Mouse (Mus musculus) liver, embryonic 14.5 days (tissue): ENCODE results near the gene Celsr1. TPM values are rescaled to one million over a fixed set of nuclear protein-coding genes. Genes with fewer than 3 reads are reported as not detected.

Experiments
- ATAC-seq: fragments of 200-750 bp; cut with Nextera tagmentation; 2 replicates; pipeline ENCODE4 v1.8.0; 2017; ENCODE audit warnings: moderate number of reproducible peaks, mild to moderate bottlenecking, moderate library complexity; ENCODE audit not compliant: insufficient read depth
- DNase-seq, 3 experiments: peaks; one replicate each; pipeline ENCODE4 v3.0.0-alpha.2; 2012 to 2013; ENCODE audit warnings: low read depth in 3 of 3, low spot score in 3 of 3
- H3K27ac ChIP-seq: fragments of 300-500 bp; sonication (generic); 2 replicates; pipeline ENCODE4 v1.5.1; 2014; ENCODE audit warnings: moderate library complexity, mild to moderate bottlenecking, control low read depth, inconsistent platforms
- H3K27me3 ChIP-seq: fragments of 300-500 bp; sonication (generic); 2 replicates; pipeline ENCODE4 v1.6.1; 2014; ENCODE audit warnings: mild to moderate bottlenecking, low read length, moderate library complexity; ENCODE audit not compliant: control insufficient read depth, insufficient read depth
- H3K36me3 ChIP-seq: fragments of 300-500 bp; sonication (generic); replicated peaks from 2 replicates; pipeline ENCODE4 v1.6.1; 2014; ENCODE audit warnings: low read depth; ENCODE audit not compliant: control insufficient read depth, insufficient read depth
- H3K4me1 ChIP-seq, 2 experiments: fragments of 200-500 bp in 1 of 2; fragments of 300-500 bp in 1 of 2; sonication (generic) in 1 of 2; replicated peaks; 2 replicates each; pipeline ENCODE4 v1.6.1; 2012 to 2014; ENCODE audit warnings: antibody characterized with exemption in 1 of 2, inconsistent platforms in 1 of 2, low read length in 1 of 2; ENCODE audit not compliant: control insufficient read depth in 2 of 2, insufficient read depth in 2 of 2
- H3K4me2 ChIP-seq: fragments of 300-500 bp; sonication (generic); 2 replicates; pipeline ENCODE4 v1.6.1; 2014; ENCODE audit warnings: low read depth, mild to moderate bottlenecking, control low read depth, moderate library complexity
- H3K4me3 ChIP-seq, 2 experiments: fragments of 200-500 bp in 1 of 2; fragments of 300-500 bp in 1 of 2; sonication (generic) in 1 of 2; 2 replicates each; pipeline ENCODE4 v1.5.1; 2012 to 2014; ENCODE audit warnings: low read depth in 2 of 2, low read length in 2 of 2, mild to moderate bottlenecking in 2 of 2, control low read depth in 1 of 2, inconsistent platforms in 1 of 2, moderate library complexity in 1 of 2; ENCODE audit not compliant: insufficient read depth in 1 of 2
- H3K9ac ChIP-seq: fragments of 300-500 bp; sonication (generic); replicated peaks from 2 replicates; pipeline ENCODE4 v1.6.1; 2014; ENCODE audit warnings: mild to moderate bottlenecking, control low read depth, moderate library complexity
- H3K9me3 ChIP-seq: fragments of 300-500 bp; sonication (generic); 2 replicates; pipeline ENCODE4 v1.6.1; 2016; ENCODE audit warnings: low read length, mixed read lengths; ENCODE audit not compliant: control insufficient read depth
- CTCF ChIP-seq: IDR thresholded peaks from 2 replicates; pipeline ENCODE4 v1.5.1; 2016; ENCODE audit warnings: antibody characterized with exemption, low read depth, control low read depth
- EP300 ChIP-seq: IDR thresholded peaks from 2 replicates; pipeline ENCODE4 v1.6.1; 2016; ENCODE audit warnings: antibody characterized with exemption, low read depth
- WGBS: fragments of 180-500 bp; shearing (Covaris S2); extraction: QIAGEN DNeasy Blood & Tissue Kit; methylation state at CpG from one replicate; pipeline ENCODE4 v1.1.7; 2014; ENCODE audit not compliant: insufficient replicate concordance; 5-methylcytosine and 5-hydroxymethylcytosine counted together
- polyA plus RNA-seq, 2 experiments: library from polyadenylated mRNA; depleted of rRNA in 1 of 2; stranded (reverse) in 1 of 2; unstranded in 1 of 2; fragments of >200 nt; fragmentation: Nextera tagmentation in 1 of 2; extraction: Ambion mirVana in 1 of 2; gene quantifications; 2 replicates each; pipeline versions ENCODE4 v1.2.1 to v1.2.3; 2012 to 2014

Gene Celsr1
- polyA plus RNA-seq, 2 experiments, result 0.06 to 0.12 TPM

- no peak overlapping the region for H3K27ac ChIP-seq
- H3K4me1 ChIP-seq, result no peaks in the 10 kb centered on the region
- no peak overlapping the region for H3K9ac ChIP-seq
- DNase-seq (no peak), ATAC-seq (no peak)
- H3K4me2 ChIP-seq, result no peak overlapping the region
- TF ChIP-seq EP300, result no peak
- no peak for TF ChIP-seq CTCF
- no peaks in the 10 kb centered on the region for H3K27me3 ChIP-seq
- no peaks in the 10 kb centered on the region for H3K9me3 ChIP-seq
- no peak overlapping the region for H3K4me3 ChIP-seq
- WGBS, result 57% methylated on average over 5 of the region's 5 CpGs
- no peaks in the 10 kb centered on the region for H3K36me3 ChIP-seq
These were observed 42.0 kb downstream of the Celsr1 start for GRCm38 (mm10) chr15:85991453-85992124.

DNA sequence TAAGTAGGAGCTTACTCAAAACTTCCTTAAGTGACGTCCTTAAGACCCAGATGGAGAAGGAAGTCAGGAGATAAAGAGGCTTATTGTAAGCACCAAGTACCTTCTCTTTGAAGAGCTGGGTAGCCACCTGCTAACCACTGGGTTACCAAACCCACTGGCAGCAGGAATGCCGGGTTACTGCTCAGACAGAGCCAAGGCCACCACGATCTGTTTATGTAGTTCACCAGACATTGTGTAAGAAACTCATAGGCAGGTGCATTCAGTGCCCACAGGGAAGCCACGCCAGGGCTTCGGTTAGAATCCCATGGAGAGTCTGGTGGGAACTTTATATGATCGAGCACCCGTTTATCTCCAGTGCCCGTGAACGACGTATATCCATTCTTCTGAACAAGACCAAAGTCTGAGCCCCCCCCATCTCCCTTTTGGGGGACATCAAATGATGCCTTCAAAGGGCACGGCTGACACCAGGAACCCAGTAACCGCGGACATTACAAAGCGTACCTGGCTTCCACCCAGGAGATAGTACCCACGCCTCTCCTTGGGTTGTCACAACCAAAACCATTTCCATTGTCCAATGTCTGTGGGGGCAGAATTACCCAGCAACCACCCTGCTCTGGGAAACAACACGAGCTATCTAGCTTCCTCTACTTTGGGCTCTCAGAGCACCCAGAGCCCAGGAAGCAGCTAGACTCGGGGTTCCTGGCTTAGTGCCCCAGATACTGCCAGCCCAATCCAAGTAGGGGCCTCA is 42.7 kb downstream of the Celsr1 start:
- Histone ChIP-seq H3K9ac (no peak overlapping the region), H3K36me3 (no peaks in the 10 kb centered on the region), H3K27ac (no peak overlapping the region), H3K9me3 (no peaks in the 10 kb centered on the region), H3K4me3 (no peak overlapping the region), H3K27me3 (no peaks in the 10 kb centered on the region), H3K4me2 (no peak overlapping the region), H3K4me1 (no peaks in the 10 kb centered on the region)
- TF ChIP-seq CTCF, result no peak
- WGBS, result 68% methylated on average over 17 of the region's 17 CpGs
- no peak for ATAC-seq
- no peak for DNase-seq

- TF ChIP-seq EP300, result no peak
- no peak for TF ChIP-seq CTCF
- no peaks in the 10 kb centered on the region for H3K4me1 ChIP-seq
- H3K27ac ChIP-seq, result no peak overlapping the region
- H3K4me2 ChIP-seq, result no peak overlapping the region
- DNase-seq (no peak), ATAC-seq (no peak)
- no peak overlapping the region for H3K4me3 ChIP-seq
- H3K27me3 ChIP-seq, result no peaks in the 10 kb centered on the region
- H3K9me3 ChIP-seq, result no peaks in the 10 kb centered on the region
- no peak overlapping the region for H3K9ac ChIP-seq
- H3K36me3 ChIP-seq, result no peaks in the 10 kb centered on the region
- WGBS, result 41% methylated on average over 5 of the region's 5 CpGs
These were observed 45.7 kb downstream of the Celsr1 start for GRCm38 (mm10) chr15:85987896-85988295.

DNA sequence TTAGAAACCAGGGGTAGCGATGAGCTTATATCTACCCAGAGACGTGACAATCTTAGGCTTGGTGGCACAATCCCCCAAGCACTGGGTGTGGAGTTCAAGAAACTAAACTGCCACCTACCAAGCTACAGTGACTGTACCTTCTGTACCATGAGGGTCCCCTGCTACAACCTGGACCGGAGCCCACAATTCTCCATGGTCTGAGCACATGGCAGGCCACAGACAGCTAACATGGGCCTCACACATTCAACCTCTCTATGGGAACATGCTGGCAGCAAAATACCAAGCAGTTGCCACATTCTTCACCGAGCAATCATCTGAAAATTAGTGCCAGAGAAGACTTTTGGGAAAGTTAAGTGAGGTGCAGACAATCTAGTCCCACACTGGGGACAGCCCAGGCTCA is 47.4 kb downstream of the Celsr1 start:
- no peak for DNase-seq
- no peak for ATAC-seq
- Histone ChIP-seq H3K36me3 (no peaks in the 10 kb centered on the region), H3K27ac (no peak overlapping the region), H3K4me2 (no peak overlapping the region), H3K4me1 (peaks cover 0 to 7% of the 10 kb centered on the region in 2 experiments; a peak in 1 of 4 replicates), H3K27me3 (no peaks in the 10 kb centered on the region), H3K4me3 (no peak overlapping the region), H3K9ac (no peak overlapping the region), H3K9me3 (no peaks in the 10 kb centered on the region)
- 64% methylated on average over 4 of the region's 4 CpGs for WGBS
- TF ChIP-seq CTCF, result no peak
- TF ChIP-seq EP300, result no peak

GRCm38 (mm10) chr15:85985601-85986000 is 48.0 kb downstream of the Celsr1 start:
- Histone ChIP-seq H3K9ac (no peak overlapping the region), H3K27ac (no peak overlapping the region), H3K4me3 (no peak overlapping the region), H3K27me3 (no peaks in the 10 kb centered on the region), H3K4me1 (peaks cover 0 to 7% of the 10 kb centered on the region in 2 experiments; a peak in 1 of 4 replicates), H3K4me2 (no peak overlapping the region), H3K36me3 (no peaks in the 10 kb centered on the region), H3K9me3 (no peaks in the 10 kb centered on the region)
- WGBS, result 57% methylated on average over 4 of the region's 4 CpGs
- no peak for TF ChIP-seq CTCF
- TF ChIP-seq EP300, result no peak
- ATAC-seq, result no peak
- no peak for DNase-seq
